Comparison of ENCODE assay signal across 14 mouse cellular contexts in the genomic region with DNA sequence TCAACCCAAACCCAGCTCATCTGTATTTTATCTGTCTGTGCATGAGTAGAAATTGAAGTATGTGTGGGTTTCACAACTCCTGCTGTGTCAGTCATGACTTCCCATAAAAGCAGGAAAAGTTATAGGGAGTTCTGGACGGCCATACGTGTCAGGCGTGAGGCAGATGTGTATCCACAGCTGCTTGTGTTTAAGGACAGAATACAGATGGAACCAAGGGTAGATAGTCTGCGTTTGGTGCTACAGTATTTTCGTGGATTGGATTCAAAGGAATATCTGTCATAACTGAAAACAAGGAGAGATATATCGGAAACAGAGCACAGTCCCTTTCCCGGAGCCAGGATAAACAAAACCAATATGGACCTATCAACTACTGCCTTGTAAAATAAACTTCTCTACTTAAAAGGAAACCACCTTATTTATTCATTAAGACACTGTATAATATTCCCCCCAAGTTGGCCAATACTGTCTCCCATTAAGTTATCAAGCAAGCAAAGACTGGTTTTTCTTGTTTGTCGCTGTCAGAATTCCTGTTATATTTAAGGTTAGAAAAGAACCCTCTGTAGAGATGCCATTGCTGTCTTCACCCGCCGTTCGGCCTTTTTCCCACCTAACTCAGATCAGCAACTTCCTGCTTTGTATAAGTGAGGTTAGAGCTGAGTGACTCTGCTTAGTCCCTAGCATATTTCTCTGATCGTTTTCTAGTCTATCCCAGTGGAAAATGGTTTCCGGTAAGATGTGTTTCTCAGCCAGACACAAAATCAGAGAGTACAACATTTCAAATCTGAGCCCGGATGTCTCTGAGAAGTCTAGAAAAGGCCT.
A peak's percentile ranks its signal among the peaks of the same experiment; 100 is the strongest.
DNase-seq lines count a peak whose midpoint lies in the region; ATAC-seq and TF ChIP-seq lines count a peak whose summit lies in the region.
"Had no signal": no experiment of that assay in that cellular context is flagged by ENCODE, and none has a peak within 500 bp of the region (broad histone marks: within the 10 kb centered on the region; RNA-seq: fewer than 3 reads in every experiment).

No protein-coding gene starts in this region.

- peak overlapping the region; percentile 15 for H3K27ac ChIP-seq in heart, adult 2 months
- H3K27ac ChIP-seq in kidney, embryonic 15.5 days, result peak overlapping the region; percentile 79
- peak overlapping the region; percentile 44; the same call in 1 of the 2 replicates for H3K27ac ChIP-seq in stomach, embryonic 14.5 days (ENCODE audit: low read length)
- H3K27ac ChIP-seq in stomach, postnatal 0 days (replicated peaks), result no peak overlapping the region
- no peak overlapping the region for H3K27ac ChIP-seq in midbrain, embryonic 11.5 days (ENCODE audit: low read depth, low read length)
- H3K27ac ChIP-seq: neural tube, embryonic 15.5 days had no signal

- H3K27me3 ChIP-seq in heart, adult 2 months (ENCODE audit: control insufficient read depth, insufficient read depth, low read length), result no peaks in the 10 kb centered on the region
- no peaks in the 10 kb centered on the region for H3K27me3 ChIP-seq in kidney, embryonic 15.5 days
- H3K27me3 ChIP-seq in stomach, embryonic 14.5 days (ENCODE audit: control insufficient read depth, insufficient read depth, low read length), result no peaks in the 10 kb centered on the region
- no peaks in the 10 kb centered on the region for H3K27me3 ChIP-seq in stomach, postnatal 0 days (ENCODE audit: control insufficient read depth, insufficient read depth, low read length)
- H3K27me3 ChIP-seq in midbrain, embryonic 11.5 days (ENCODE audit: control insufficient read depth, insufficient read depth, low read length), result no peaks in the 10 kb centered on the region
- H3K27me3 ChIP-seq: megakaryocyte, embryonic 14.5 days; neural tube, embryonic 15.5 days had no signal

- 0 out of 2 replicates have a peak, but pooled peaks cover 2% of the 10 kb centered on the region for H3K36me3 ChIP-seq in heart, adult 2 months (ENCODE audit: control insufficient read depth, insufficient read depth, low read length)
- H3K36me3 ChIP-seq in kidney, embryonic 15.5 days, result no peaks in the 10 kb centered on the region
- no peaks in the 10 kb centered on the region for H3K36me3 ChIP-seq in stomach, embryonic 14.5 days (ENCODE audit: control insufficient read depth, insufficient read depth, low read length)
- no peaks in the 10 kb centered on the region for H3K36me3 ChIP-seq in stomach, postnatal 0 days (ENCODE audit: control insufficient read depth, insufficient read depth, low read length)
- no peaks in the 10 kb centered on the region for H3K36me3 ChIP-seq in midbrain, embryonic 11.5 days (ENCODE audit: control insufficient read depth, insufficient read depth, low read length)
- H3K36me3 ChIP-seq: neural tube, embryonic 15.5 days had no signal

- TF ChIP-seq EP300 in heart, adult 2 months (IDR thresholded peaks at IDR 0.05; ENCODE audit: insufficient read depth, low read depth, low read length), result no peak
- no peak for TF ChIP-seq EP300 in stomach, postnatal 0 days (optimal IDR thresholded peaks at IDR 0.05)

- H3K9me3 ChIP-seq in kidney, embryonic 15.5 days (replicated peaks), result no peaks in the 10 kb centered on the region
- H3K9me3 ChIP-seq in stomach, embryonic 14.5 days (ENCODE audit: control insufficient read depth, low read depth, low read length), result no peaks in the 10 kb centered on the region
- no peaks in the 10 kb centered on the region for H3K9me3 ChIP-seq in stomach, postnatal 0 days (ENCODE audit: control insufficient read depth, low read length)
- no peaks in the 10 kb centered on the region for H3K9me3 ChIP-seq in midbrain, embryonic 11.5 days (ENCODE audit: control insufficient read depth, low read length)
- H3K9me3 ChIP-seq: megakaryocyte, embryonic 14.5 days; neural tube, embryonic 15.5 days had no signal

- intact Hi-C loops in heart, adult 2 months (cut with DNase I), result no loop called here

- no peak overlapping the region for H3K4me3 ChIP-seq in heart, adult 2 months
- H3K4me3 ChIP-seq in kidney, embryonic 15.5 days (replicated peaks), result no peak overlapping the region
- H3K4me3 ChIP-seq in stomach, embryonic 14.5 days (ENCODE audit: low read depth, low read length), result no peak overlapping the region
- no peak overlapping the region for H3K4me3 ChIP-seq in stomach, postnatal 0 days (ENCODE audit: low read depth, low read length)
- H3K4me3 ChIP-seq in midbrain, embryonic 11.5 days (ENCODE audit: low read depth, low read length), result no peak overlapping the region
- H3K4me3 ChIP-seq: megakaryocyte, embryonic 14.5 days; neural tube, embryonic 15.5 days had no signal

- no peaks in the 10 kb centered on the region for H3K79me2 ChIP-seq in heart, adult 2 months (replicated peaks; ENCODE audit: control insufficient read depth, insufficient read depth, low read length)

- no peaks in the 10 kb centered on the region for H3K4me1 ChIP-seq in heart, adult 2 months (ENCODE audit: control insufficient read depth, insufficient read depth, low read length)
- H3K4me1 ChIP-seq in kidney, embryonic 15.5 days, result peaks cover 5% of the 10 kb centered on the region; the same call in 1 of the 2 replicates
- 0 out of 2 replicates have a peak, but pooled peaks cover 3% of the 10 kb centered on the region for H3K4me1 ChIP-seq in stomach, embryonic 14.5 days (ENCODE audit: control insufficient read depth, insufficient read depth, low read length)
- H3K4me1 ChIP-seq in stomach, postnatal 0 days (replicated peaks; ENCODE audit: control insufficient read depth, insufficient read depth), result no peaks in the 10 kb centered on the region
- H3K4me1 ChIP-seq in midbrain, embryonic 11.5 days (ENCODE audit: control insufficient read depth, insufficient read depth, low read length), result no peaks in the 10 kb centered on the region
- H3K4me1 ChIP-seq: megakaryocyte, embryonic 14.5 days; neural tube, embryonic 15.5 days had no signal

- no peak overlapping the region for H3K9ac ChIP-seq in heart, adult 2 months (ENCODE audit: low read depth, low read length)
- no peak overlapping the region for H3K9ac ChIP-seq in kidney, embryonic 15.5 days
- H3K9ac ChIP-seq in stomach, embryonic 14.5 days (replicated peaks; ENCODE audit: low read depth, low read length), result no peak overlapping the region
- H3K9ac ChIP-seq in stomach, postnatal 0 days (ENCODE audit: low read length), result no peak overlapping the region
- no peak overlapping the region for H3K9ac ChIP-seq in midbrain, embryonic 11.5 days (ENCODE audit: low read length)
- H3K9ac ChIP-seq: neural tube, embryonic 15.5 days had no signal

- TF ChIP-seq POLR2A in heart, adult 2 months (IDR thresholded peaks at IDR 0.05; ENCODE audit: insufficient read depth, low read depth, low read length), result no peak

- no peak overlapping the region for H3K4me2 ChIP-seq in kidney, embryonic 15.5 days
- no peak overlapping the region for H3K4me2 ChIP-seq in stomach, embryonic 14.5 days (replicated peaks; ENCODE audit: low read depth, low read length)
- no peak overlapping the region for H3K4me2 ChIP-seq in stomach, postnatal 0 days (replicated peaks; ENCODE audit: low read depth)
- H3K4me2 ChIP-seq in midbrain, embryonic 11.5 days, result no peak overlapping the region
- H3K4me2 ChIP-seq: neural tube, embryonic 15.5 days had no signal

- DNase-seq in heart, adult 2 months, result no peak
- no peak for DNase-seq in heart, adult 9 months (ENCODE audit: low spot score in 2 of 2)
- no peak for DNase-seq in kidney, adult 9 months
- DNase-seq in stomach, postnatal 0 days (ENCODE audit: low spot score), result no peak
- DNase-seq in right cerebral cortex, postnatal 4 days, result no peak
- no peak for DNase-seq in midbrain, embryonic 11.5 days (ENCODE audit: low spot score, missing footprints)
- DNase-seq: cerebellum, adult 9-11 months; left cerebral cortex, postnatal 4 days; thymus, postnatal 36 days had no signal

- ATAC-seq in kidney, embryonic 15.5 days (replicated peaks; ENCODE audit: low FRiP score), result 0 out of 2 replicates have a peak, but pooled peaks have one; percentile 56
- ATAC-seq in stomach, embryonic 14.5 days (ENCODE audit: insufficient number of reproducible peaks, insufficient read depth, low FRiP score, low read depth), result peak; percentile 23; the same call in 1 of the 2 replicates
- no peak for ATAC-seq in stomach, postnatal 0 days (ENCODE audit: low FRiP score, low TSS enrichment)
- ATAC-seq in midbrain, embryonic 11.5 days (ENCODE audit: low FRiP score), result no peak
- ATAC-seq: Patski had no signal

- TF ChIP-seq CTCF in heart, adult 2 months (IDR thresholded peaks at IDR 0.05), result no peak
- TF ChIP-seq CTCF in stomach, postnatal 0 days (IDR thresholded peaks at IDR 0.05; ENCODE audit: low read depth), result no peak

- WGBS in heart, adult 2 months, result 54% methylated on average over 14 of the region's 14 CpGs
- 56% methylated on average over 14 of the region's 14 CpGs for WGBS in kidney, embryonic 15.5 days
- 55% methylated on average over 14 of the region's 14 CpGs for WGBS in stomach, embryonic 14.5 days
- WGBS in stomach, postnatal 0 days, result 49% methylated on average over 14 of the region's 14 CpGs
- 86% methylated on average over 14 of the region's 14 CpGs for WGBS in midbrain, embryonic 11.5 days

Comparison
In these comparisons a context has a peak if more than half of its experiments do, and no peak if none do; other contexts are left out.
1. H3K27ac ChIP-seq: peak in heart, adult 2 months (single experiment), kidney, embryonic 15.5 days (single experiment) and stomach, embryonic 14.5 days (single experiment); none in stomach, postnatal 0 days (single experiment) and midbrain, embryonic 11.5 days (single experiment).
2. ATAC-seq: peak in kidney, embryonic 15.5 days (single experiment) and stomach, embryonic 14.5 days (single experiment); none in stomach, postnatal 0 days (single experiment) and midbrain, embryonic 11.5 days (single experiment).